Mouse (Mus musculus) ES-Bruce4 (cell line): ENCODE results near the gene Osbpl9.

ENCODE experiments used
- EP300 ChIP-seq: IDR thresholded peaks from 2 replicates; pipeline ENCODE4 v1.6.1; 2011; ENCODE audit warnings: low read depth, low read length; ENCODE audit not compliant: insufficient read depth
- POLR2A ChIP-seq: IDR thresholded peaks from one replicate; pipeline ENCODE4 v1.8.1; 2011; ENCODE audit warnings: low read length; ENCODE audit not compliant: insufficient read depth

GRCm38 (mm10) chr4:109241221-109241620, 39.1 kb upstream of the Osbpl9 start:
- TF ChIP-seq POLR2A (no peak), EP300 (no peak)
